Mouse (Mus musculus) bone marrow, adult 2 months (tissue): ENCODE results near the gene Spata31d1d.

Experiments used
- CTCF ChIP-seq: fragments of 200-500 bp; IDR thresholded peaks from 2 replicates; pipeline ENCODE4 v1.5.1; 2011; ENCODE audit warnings: low read length, control low read depth; ENCODE audit not compliant: control insufficient read depth, insufficient read depth
- POLR2A ChIP-seq: fragments of 200-500 bp; IDR thresholded peaks from 2 replicates; pipeline ENCODE4 v1.6.1; 2011; ENCODE audit warnings: low read depth, mild to moderate bottlenecking, control low read depth, low read length, borderline replicate concordance; ENCODE audit not compliant: control insufficient read depth

DNA sequence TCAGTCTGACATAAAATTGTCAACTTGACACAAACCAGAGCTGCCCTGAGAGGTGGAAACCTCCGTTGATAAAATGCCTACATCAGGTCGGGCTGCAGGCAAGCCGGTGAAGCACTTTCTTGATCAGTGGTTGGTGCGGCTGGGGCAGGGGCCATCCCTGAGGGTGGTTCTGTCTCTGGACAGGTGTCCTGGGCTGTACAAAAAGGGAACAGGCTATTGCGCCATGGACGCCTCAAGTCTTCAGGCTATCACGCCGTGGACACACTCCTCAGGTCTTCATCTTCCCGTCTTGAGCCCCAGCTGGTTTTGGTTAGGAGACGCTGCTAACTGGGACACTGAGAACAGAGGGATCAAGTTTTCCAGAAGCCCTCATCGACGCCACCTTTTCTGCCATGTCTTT lies 18.8 kb upstream of the Spata31d1d start:
- TF ChIP-seq CTCF (no peak), POLR2A (no peak)
